24 mouse cellular contexts compared by ENCODE assay signal in the genomic region with DNA sequence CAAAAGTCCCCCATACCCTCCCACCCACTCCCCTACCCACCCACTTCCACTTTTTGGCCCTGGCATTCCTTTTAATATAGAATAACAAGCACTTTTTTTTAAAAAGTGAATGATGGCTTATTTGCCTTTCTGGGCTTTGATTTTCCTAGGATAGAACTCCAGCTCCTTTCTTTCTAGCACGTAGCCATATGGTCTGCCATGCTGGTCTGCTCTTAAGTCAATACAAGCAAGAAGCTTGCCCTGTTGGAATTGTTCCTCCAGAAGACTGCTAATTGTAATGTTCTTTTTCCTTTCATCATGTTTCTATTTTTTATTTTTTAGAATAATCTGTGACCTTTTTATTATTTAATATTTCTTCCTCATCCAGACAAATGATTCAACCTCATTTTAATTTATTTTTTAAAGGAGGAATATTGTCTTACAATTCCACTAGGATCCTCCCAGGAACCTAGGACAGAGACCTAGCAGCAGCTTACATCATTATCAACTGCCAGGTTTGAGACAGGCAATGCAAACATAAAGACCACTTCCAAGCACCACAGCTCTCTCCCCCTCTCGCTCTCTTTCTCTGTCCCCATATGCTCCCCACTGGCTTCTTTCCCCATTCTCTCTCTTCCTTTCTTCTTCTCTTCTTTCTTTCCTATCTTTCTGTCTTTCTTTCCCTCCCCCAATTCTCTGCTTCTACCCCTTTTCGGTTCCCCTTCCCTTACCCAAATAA.
DNase-seq lines count a peak whose midpoint lies in the region; ATAC-seq and TF ChIP-seq lines count a peak whose summit lies in the region.
"Had no signal": no experiment of that assay in that cellular context is flagged by ENCODE, and none has a peak within 500 bp of the region (broad histone marks: within the 10 kb centered on the region; RNA-seq: fewer than 3 reads in every experiment).

No protein-coding gene starts in this region.

- no peak for TF ChIP-seq CTCF in brain, embryonic 14.5 days (IDR thresholded peaks at IDR 0.05; ENCODE audit: borderline replicate concordance, extremely low read depth, insufficient read depth, insufficient read length)

- no peak overlapping the region for H3K4me2 ChIP-seq in forebrain, embryonic 13.5 days
- no peak overlapping the region for H3K4me2 ChIP-seq in forebrain, embryonic 16.5 days (ENCODE audit: low read length)
- H3K4me2 ChIP-seq in forebrain, embryonic 12.5 days, result no peak overlapping the region
- H3K4me2 ChIP-seq: embryonic facial prominence, embryonic 13.5 days; embryonic facial prominence, embryonic 15.5 days had no signal

- no peak overlapping the region for H3K9ac ChIP-seq in forebrain, embryonic 13.5 days
- no peak overlapping the region for H3K9ac ChIP-seq in forebrain, embryonic 16.5 days (replicated peaks; ENCODE audit: low read depth, low read length)
- H3K9ac ChIP-seq in forebrain, embryonic 12.5 days, result no peak overlapping the region
- H3K9ac ChIP-seq: embryonic facial prominence, embryonic 13.5 days; embryonic facial prominence, embryonic 15.5 days had no signal

- 93% methylated on average over 3 of the region's 3 CpGs for WGBS in forebrain, embryonic 13.5 days
- 84% methylated on average over 3 of the region's 3 CpGs for WGBS in forebrain, embryonic 10.5 days
- WGBS in forebrain, embryonic 16.5 days, result 68% methylated on average over 3 of the region's 3 CpGs
- WGBS in forebrain, embryonic 12.5 days, result 91% methylated on average over 3 of the region's 3 CpGs

- H3K27me3 ChIP-seq in forebrain, embryonic 13.5 days, result no peaks in the 10 kb centered on the region
- no peaks in the 10 kb centered on the region for H3K27me3 ChIP-seq in forebrain, embryonic 10.5 days (ENCODE audit: poor library complexity, severe bottlenecking)
- H3K27me3 ChIP-seq in forebrain, embryonic 16.5 days (replicated peaks; ENCODE audit: control insufficient read depth, insufficient read depth, low read length), result no peaks in the 10 kb centered on the region
- H3K27me3 ChIP-seq in forebrain, embryonic 12.5 days, result no peaks in the 10 kb centered on the region
- H3K27me3 ChIP-seq: CH12.LX; embryonic facial prominence, embryonic 13.5 days; embryonic facial prominence, embryonic 15.5 days had no signal

- ATAC-seq in forebrain, embryonic 13.5 days, result peak; percentile 36; the same call in 1 of the 2 replicates
- peak; percentile 73 for ATAC-seq in forebrain, embryonic 16.5 days
- no peak for ATAC-seq in forebrain, embryonic 12.5 days (ENCODE audit: low FRiP score)
- ATAC-seq: activated CD4-positive, CD25-positive, alpha-beta regulatory T cell, adult 4 months; CD4-positive, CD25-positive, alpha-beta regulatory T cell, adult 4 months; Patski had no signal

- H3K4me1 ChIP-seq in forebrain, embryonic 13.5 days, result no peaks in the 10 kb centered on the region
- H3K4me1 ChIP-seq in forebrain, embryonic 10.5 days, result no peaks in the 10 kb centered on the region
- H3K4me1 ChIP-seq in forebrain, embryonic 16.5 days (replicated peaks; ENCODE audit: control insufficient read depth, insufficient read depth, low read length), result no peaks in the 10 kb centered on the region
- H3K4me1 ChIP-seq in forebrain, embryonic 12.5 days, result no peaks in the 10 kb centered on the region
- H3K4me1 ChIP-seq: embryonic facial prominence, embryonic 13.5 days; embryonic facial prominence, embryonic 15.5 days had no signal

- no peak for DNase-seq in forebrain, embryonic 10.5 days (ENCODE audit: extremely low spot score, low spot score)
- DNase-seq in brain, embryonic 14.5 days (ENCODE audit: low read depth), result peak; percentile 51
- DNase-seq: adrenal gland, adult 8-10 months; adrenal gland, postnatal 14 days; adrenal gland, postnatal 36 days; B cell, adult 2 months; cerebellum, adult 11 months; cerebellum, adult 18-20 months; cerebellum, adult 8-10 months; cerebellum, adult 9-11 months; cerebellum, postnatal 14 days; cerebellum, postnatal 36 days; embryo, embryonic 11 days had no signal

- H3K27ac ChIP-seq in forebrain, embryonic 13.5 days, result no peak overlapping the region
- H3K27ac ChIP-seq in forebrain, embryonic 10.5 days, result no peak overlapping the region
- no peak overlapping the region for H3K27ac ChIP-seq in forebrain, embryonic 16.5 days (ENCODE audit: low read length)
- no peak overlapping the region for H3K27ac ChIP-seq in forebrain, embryonic 12.5 days
- H3K27ac ChIP-seq: embryonic facial prominence, embryonic 13.5 days; embryonic facial prominence, embryonic 15.5 days had no signal

- no peaks in the 10 kb centered on the region for H3K9me3 ChIP-seq in forebrain, embryonic 13.5 days (replicated peaks)
- H3K9me3 ChIP-seq in forebrain, embryonic 10.5 days, result no peaks in the 10 kb centered on the region
- H3K9me3 ChIP-seq in forebrain, embryonic 16.5 days (ENCODE audit: control insufficient read depth, low read length), result no peaks in the 10 kb centered on the region
- no peaks in the 10 kb centered on the region for H3K9me3 ChIP-seq in forebrain, embryonic 12.5 days
- H3K9me3 ChIP-seq: embryonic facial prominence, embryonic 13.5 days; embryonic facial prominence, embryonic 15.5 days had no signal

- H3K4me3 ChIP-seq in forebrain, embryonic 13.5 days, result no peak overlapping the region
- no peak overlapping the region for H3K4me3 ChIP-seq in forebrain, embryonic 10.5 days
- no peak overlapping the region for H3K4me3 ChIP-seq in forebrain, embryonic 16.5 days (replicated peaks; ENCODE audit: low read length)
- no peak overlapping the region for H3K4me3 ChIP-seq in forebrain, embryonic 12.5 days (replicated peaks)
- H3K4me3 ChIP-seq: embryonic facial prominence, embryonic 13.5 days; embryonic facial prominence, embryonic 15.5 days; erythroblast, embryonic 14.5 days had no signal

- no peak for TF ChIP-seq POLR2A in brain, embryonic 14.5 days (IDR thresholded peaks at IDR 0.05; ENCODE audit: borderline replicate concordance, extremely low read depth, insufficient read depth, insufficient read length, poor library complexity, severe bottlenecking)

- no peaks in the 10 kb centered on the region for H3K36me3 ChIP-seq in forebrain, embryonic 13.5 days (ENCODE audit: poor library complexity, severe bottlenecking)
- H3K36me3 ChIP-seq in forebrain, embryonic 10.5 days (replicated peaks), result no peaks in the 10 kb centered on the region
- no peaks in the 10 kb centered on the region for H3K36me3 ChIP-seq in forebrain, embryonic 16.5 days (ENCODE audit: control insufficient read depth, insufficient read depth)
- no peaks in the 10 kb centered on the region for H3K36me3 ChIP-seq in forebrain, embryonic 12.5 days (replicated peaks)
- H3K36me3 ChIP-seq: embryonic facial prominence, embryonic 13.5 days; embryonic facial prominence, embryonic 15.5 days; G1E had no signal
